Mouse (Mus musculus): ENCODE results near the gene Rmdn2.

GRCm38 (mm10) chr17:79589913-79590312 lies 21.8 kb upstream of the Rmdn2 start:
- no peak for TF ChIP-seq CTCF (IDR thresholded peaks at IDR 0.05; ENCODE audit: low read depth)
- no peak for TF ChIP-seq EP300 (optimal IDR thresholded peaks at IDR 0.05)

All from stomach, postnatal 0 days (tissue).